In the genomic region with DNA sequence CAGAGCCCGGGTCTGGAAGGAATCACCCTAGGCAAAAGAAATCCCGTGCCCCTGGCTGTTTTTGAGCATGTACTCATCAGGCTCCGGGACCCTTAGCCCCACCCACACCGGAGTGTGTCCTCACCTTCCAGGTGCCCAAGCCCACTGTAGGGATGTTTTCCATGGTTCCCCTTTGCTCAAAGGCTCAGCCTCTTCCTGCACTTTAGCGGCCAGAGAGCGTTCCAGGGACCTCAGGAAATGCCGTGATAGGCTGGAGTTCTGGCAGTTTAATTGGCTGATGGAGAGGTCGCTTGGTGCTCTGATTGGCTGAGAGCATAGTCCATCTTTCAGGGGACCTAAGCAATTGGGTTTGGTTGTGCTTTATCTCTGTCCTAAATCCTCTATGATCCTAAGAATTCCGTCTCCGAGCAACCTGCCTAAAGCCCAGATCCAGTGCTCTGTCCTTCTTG, we compare ENCODE assay signal across 8 mouse cellular contexts. TPM values are rescaled to one million over a fixed set of nuclear protein-coding genes. Genes with fewer than 3 reads are reported as not detected.
DNase-seq lines count a peak whose midpoint lies in the region; ATAC-seq lines count a peak whose summit lies in the region.

Gene Akr1e1 (minus strand): TSS at position 214 of the 449 bp plus-strand sequence.

- H3K36me3 ChIP-seq in forebrain, embryonic 14.5 days (ENCODE audit: control insufficient read depth, insufficient read depth, low read length) = no peaks in the 10 kb centered on the region
- no peaks in the 10 kb centered on the region for H3K36me3 ChIP-seq in neural tube, embryonic 15.5 days

- H3K27ac ChIP-seq in forebrain, embryonic 14.5 days (ENCODE audit: low read depth, low read length) = peak within 1 kb of the TSS; percentile 70; the same call in 1 of the 2 replicates
- peak within 1 kb of the TSS; percentile 82 for H3K27ac ChIP-seq in neural tube, embryonic 15.5 days (replicated peaks)

- intact Hi-C loops in heart, postnatal 14 days (cut with DNase I) = no loop called here

- H3K9ac ChIP-seq in forebrain, embryonic 14.5 days (ENCODE audit: low read length) = peak within 1 kb of the TSS; percentile 67
- peak within 1 kb of the TSS; percentile 70 for H3K9ac ChIP-seq in neural tube, embryonic 15.5 days (replicated peaks)

- WGBS in forebrain, embryonic 14.5 days = 3% methylated on average over 10 of the region's 10 CpGs
- 3% methylated on average over 10 of the region's 10 CpGs for WGBS in neural tube, embryonic 15.5 days

- H3K4me2 ChIP-seq in forebrain, embryonic 14.5 days (ENCODE audit: low read length) = peak within 1 kb of the TSS; percentile 63
- peak within 1 kb of the TSS; percentile 70 for H3K4me2 ChIP-seq in neural tube, embryonic 15.5 days

- H3K4me3 ChIP-seq in forebrain, embryonic 14.5 days (ENCODE audit: low read depth, low read length) = peak within 1 kb of the TSS; percentile 56
- peak within 1 kb of the TSS; percentile 65 for H3K4me3 ChIP-seq in neural tube, embryonic 15.5 days (replicated peaks)

- peak; percentile 98 for DNase-seq in ES-CJ7 (ENCODE audit: low read depth, low spot score)
- peak; percentile 88 for DNase-seq in cerebellum, adult 11 months
- peak; percentile 98 for DNase-seq in forebrain, embryonic 14.5 days (ENCODE audit: low spot score)
- peak; percentile 83 to 87 for DNase-seq in heart, postnatal 14 days
- DNase-seq in layer of hippocampus, adult 11-12 months (ENCODE audit: low spot score) = peak; percentile 94
- peak; percentile 94 for DNase-seq in lung, adult 18-20 months
- peak; percentile 89 for DNase-seq in testis, postnatal 14 days (ENCODE audit: low spot score)

- no peaks in the 10 kb centered on the region for H3K9me3 ChIP-seq in forebrain, embryonic 14.5 days (replicated peaks; ENCODE audit: control insufficient read depth, low read length)
- H3K9me3 ChIP-seq in neural tube, embryonic 15.5 days (replicated peaks) = no peaks in the 10 kb centered on the region

- no peaks in the 10 kb centered on the region for H3K27me3 ChIP-seq in forebrain, embryonic 14.5 days (replicated peaks; ENCODE audit: control insufficient read depth, insufficient read depth, low read length)
- 0 out of 2 replicates have a peak, but pooled peaks cover 3% of the 10 kb centered on the region for H3K27me3 ChIP-seq in neural tube, embryonic 15.5 days (replicated peaks)

- H3K4me1 ChIP-seq in forebrain, embryonic 14.5 days (ENCODE audit: control insufficient read depth, insufficient read depth, low read length) = no peaks in the 10 kb centered on the region
- no peaks in the 10 kb centered on the region for H3K4me1 ChIP-seq in neural tube, embryonic 15.5 days

- ATAC-seq in forebrain, embryonic 14.5 days = peak; percentile 100
- ATAC-seq in neural tube, embryonic 15.5 days (ENCODE audit: low FRiP score) = peak; percentile 100

RNA-seq across cellular contexts. Expression of gene Akr1e1, which starts in this region (rescaled TPM):
- 49.7 and 53.2 TPM in 2 replicates for polyA plus RNA-seq in forebrain, embryonic 14.5 days (2014; fragmentation: Nextera tagmentation; extraction: Ambion mirVana)
- total RNA-seq in heart, postnatal 14 days (2021) = 10 to 100 TPM; 14.2 to 15.8 TPM
- 36.4 and 39.5 TPM in 2 replicates for polyA plus RNA-seq in neural tube, embryonic 15.5 days (2015; fragmentation: Nextera tagmentation; extraction: Ambion mirVana)

Comparison
In these comparisons a context has a peak if more than half of its experiments do, and no peak if none do; other contexts are left out.
1. Peak in every context shown above with its lines: DNase-seq, ATAC-seq, H3K4me3 ChIP-seq and H3K27ac ChIP-seq.